ENCODE assay signal across 28 mouse cellular contexts in the genomic region with DNA sequence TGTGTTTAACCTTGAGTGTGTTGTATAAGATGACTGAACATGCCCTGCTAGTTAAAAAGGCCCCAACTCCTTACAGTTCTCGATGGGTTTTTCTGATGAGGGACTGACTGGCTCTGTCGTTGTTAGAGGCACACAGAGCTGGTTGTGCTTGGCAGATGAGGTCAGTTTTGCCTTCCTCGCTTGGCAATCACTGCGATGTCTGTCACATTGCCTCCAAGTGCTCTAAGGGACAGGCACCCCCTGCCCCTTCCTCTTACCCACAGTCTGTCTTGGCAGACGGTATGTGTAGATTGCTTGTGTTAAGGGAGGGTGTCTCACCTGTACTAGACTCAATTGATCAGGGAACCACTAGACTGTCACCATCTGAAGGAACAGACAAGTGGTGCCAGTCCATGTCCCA.
DNase-seq lines count a peak whose midpoint lies in the region; TF ChIP-seq lines count a peak whose summit lies in the region.
"Had no signal": no experiment of that assay in that cellular context is flagged by ENCODE, and none has a peak within 500 bp of the region (broad histone marks: within the 10 kb centered on the region; RNA-seq: fewer than 3 reads in every experiment).

No protein-coding gene starts in this region.

- peaks cover 43% of the 10 kb centered on the region for H3K4me1 ChIP-seq in cerebellum, adult 2 months (ENCODE audit: control insufficient read depth, insufficient read depth, low read length)
- peaks cover 9% of the 10 kb centered on the region for H3K4me1 ChIP-seq in cortical plate, adult 2 months (ENCODE audit: control insufficient read depth, insufficient read depth, low read length)

- no peaks in the 10 kb centered on the region for H3K27me3 ChIP-seq in cerebellum, adult 2 months (ENCODE audit: control insufficient read depth, insufficient read depth, low read length)
- H3K27me3 ChIP-seq: embryonic facial prominence, embryonic 13.5 days; heart, embryonic 13.5 days; intestine, embryonic 15.5 days; midbrain, embryonic 15.5 days; neural tube, embryonic 15.5 days; Patski had no signal

- peak overlapping the region; percentile 61 for H3K27ac ChIP-seq in cerebellum, adult 2 months (ENCODE audit: insufficient read depth, low read length)
- peak overlapping the region; percentile 76 for H3K27ac ChIP-seq in gastrocnemius, adult 2 months
- H3K27ac ChIP-seq in left cerebral cortex, adult 2 months = peak overlapping the region; percentile 94
- H3K27ac ChIP-seq in cortical plate, adult 2 months (ENCODE audit: insufficient read depth, low read length) = peak overlapping the region; percentile 87; the same call in 1 of the 2 replicates
- H3K27ac ChIP-seq: heart, embryonic 13.5 days; hindbrain, embryonic 10.5 days; intestine, embryonic 15.5 days; liver, embryonic 14.5 days; macrophage; neural tube, embryonic 15.5 days had no signal

- no peak overlapping the region for H3K4me3 ChIP-seq in cerebellum, adult 2 months (replicated peaks; ENCODE audit: insufficient read depth, low read depth, low read length)
- H3K4me3 ChIP-seq in gastrocnemius, adult 2 months = no peak overlapping the region
- no peak overlapping the region for H3K4me3 ChIP-seq in left cerebral cortex, adult 2 months
- no peak overlapping the region for H3K4me3 ChIP-seq in cortical plate, adult 2 months (ENCODE audit: insufficient read depth, low read length)
- H3K4me3 ChIP-seq: embryonic facial prominence, embryonic 13.5 days; forebrain, embryonic 10.5 days; heart, embryonic 13.5 days; hindbrain, embryonic 10.5 days; intestine, embryonic 15.5 days; midbrain, embryonic 15.5 days; neural tube, embryonic 15.5 days had no signal

- DNase-seq in cerebellum, adult 2 months = peak; percentile 41 to 44
- DNase-seq in cerebellum, adult 8-10 months = no peak
- no peak for DNase-seq in gastrocnemius, adult 2 months
- no peak for DNase-seq in gastrocnemius, postnatal 4 days (ENCODE audit: low spot score in 2 of 2)
- DNase-seq in left cerebral cortex, adult 2 months (ENCODE audit: extremely low spot score in 1 of 2, low spot score in 2 of 2) = no peak
- no peak for DNase-seq in left cerebral cortex, adult 18-20 months (ENCODE audit: low spot score in 2 of 2)
- DNase-seq: adrenal gland, postnatal 10 days; gastrocnemius, postnatal 36 days; heart, postnatal 10 days; kidney, adult 2 months; kidney, postnatal 4 days; liver; lung, adult 2 months; lung, postnatal 10 days; retina, postnatal 1 day; right cerebral cortex, postnatal 14 days; thymus, postnatal 4 days had no signal

- intact Hi-C loops in gastrocnemius, adult 2 months (cut with DNase I) = no loop called here
- intact Hi-C loops in left cerebral cortex, adult 2 months (cut with DNase I) = no loop called here

- TF ChIP-seq POLR2A in cerebellum, adult 2 months (IDR thresholded peaks at IDR 0.05; ENCODE audit: borderline replicate concordance, insufficient read depth, low read length) = no peak
- no peak for TF ChIP-seq POLR2A in cortical plate, adult 2 months (IDR thresholded peaks at IDR 0.05; ENCODE audit: extremely low read depth, insufficient read depth, low read length)

- 34% methylated on average over 5 of the region's 5 CpGs for WGBS in cerebellum, adult 2 months

- TF ChIP-seq CTCF in cerebellum, adult 2 months (IDR thresholded peaks at IDR 0.05; ENCODE audit: borderline replicate concordance, insufficient read depth, low read depth, low read length) = no peak
- TF ChIP-seq CTCF in gastrocnemius, adult 2 months (IDR thresholded peaks at IDR 0.05) = no peak
- TF ChIP-seq CTCF in left cerebral cortex, adult 2 months (IDR thresholded peaks at IDR 0.05) = no peak
- TF ChIP-seq CTCF in cortical plate, adult 2 months (IDR thresholded peaks at IDR 0.05; ENCODE audit: extremely low read depth, insufficient read depth, low read length) = no peak

Comparison
In these comparisons a context has a peak if more than half of its experiments do, and no peak if none do; other contexts are left out.
1. DNase-seq: peak in cerebellum, adult 2 months (2 of 2); none in cerebellum, adult 8-10 months (single experiment), gastrocnemius, adult 2 months (single experiment), gastrocnemius, postnatal 4 days (0 of 2), left cerebral cortex, adult 2 months (0 of 2) and left cerebral cortex, adult 18-20 months (0 of 2).
2. Peak in every context shown above with its lines, with median percentiles within 50 percentile points of each other: H3K27ac ChIP-seq.